Mouse (Mus musculus) activated CD4-positive, CD25-positive, alpha-beta regulatory T cell, adult 4 months (primary cell): Measurements from ENCODE around the gene Fitm1. TPM values are rescaled to one million over a fixed set of nuclear protein-coding genes. Genes with fewer than 3 reads are reported as not detected.

Experiments used
- ATAC-seq: one replicate; pipeline ENCODE4 v1.8.0; 2017
- polyA plus RNA-seq, 2 experiments: library from polyadenylated mRNA; unstranded; fragments of 100-300 nt; shearing (Covaris generic); gene quantifications; one replicate each; pipeline ENCODE4 v1.2.1; 2017

Fitm1 gene
- polyA plus RNA-seq, 2 experiments from 2014 or later: not detected

GRCm38 (mm10) chr14:55570588-55570987 is 4.8 kb upstream of the Fitm1 start:
- ATAC-seq: no peak

DNA sequence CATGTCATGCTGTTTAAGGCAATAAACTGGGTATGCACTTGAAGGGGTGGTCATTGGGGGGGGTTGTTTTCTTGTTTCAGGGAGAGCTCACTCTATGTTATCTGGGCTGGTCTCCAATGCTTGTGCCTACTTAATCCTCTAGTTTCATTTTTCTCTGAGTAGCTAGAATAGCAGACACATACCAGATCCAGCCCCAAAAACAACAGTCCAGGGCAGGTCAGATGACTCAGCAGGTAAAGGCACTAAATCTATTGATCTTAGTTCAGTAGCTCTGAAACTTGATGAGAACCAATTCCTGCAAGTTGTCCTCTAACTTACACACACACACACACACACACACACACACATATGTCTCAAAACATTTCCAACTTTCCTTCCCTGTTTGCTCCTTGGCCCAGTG is 3.7 kb upstream of the Fitm1 start:
- no peak for ATAC-seq

DNA sequence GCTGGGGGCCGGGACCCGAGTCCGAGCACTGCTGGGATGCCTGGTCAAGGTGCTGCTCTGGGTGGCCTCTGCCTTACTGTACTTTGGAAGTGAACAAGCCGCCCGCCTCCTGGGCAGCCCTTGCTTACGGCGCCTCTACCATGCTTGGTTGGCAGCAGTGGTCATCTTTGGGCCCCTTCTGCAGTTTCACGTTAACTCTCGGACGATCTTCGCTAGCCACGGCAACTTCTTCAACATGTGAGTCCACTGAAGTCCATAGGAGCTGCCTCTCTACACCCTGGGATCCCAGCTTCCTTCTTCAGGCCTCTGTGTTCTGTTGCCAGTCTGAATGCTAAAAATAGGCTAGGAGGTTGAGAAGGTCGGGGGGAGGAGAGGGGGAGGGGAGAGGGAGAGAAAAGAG is 294 bp downstream of the Fitm1 start:
- no peak for ATAC-seq

- no peak for ATAC-seq
Measured at GRCm38 (mm10) chr14:55576376-55576775, 959 bp downstream of the Fitm1 start.

DNA sequence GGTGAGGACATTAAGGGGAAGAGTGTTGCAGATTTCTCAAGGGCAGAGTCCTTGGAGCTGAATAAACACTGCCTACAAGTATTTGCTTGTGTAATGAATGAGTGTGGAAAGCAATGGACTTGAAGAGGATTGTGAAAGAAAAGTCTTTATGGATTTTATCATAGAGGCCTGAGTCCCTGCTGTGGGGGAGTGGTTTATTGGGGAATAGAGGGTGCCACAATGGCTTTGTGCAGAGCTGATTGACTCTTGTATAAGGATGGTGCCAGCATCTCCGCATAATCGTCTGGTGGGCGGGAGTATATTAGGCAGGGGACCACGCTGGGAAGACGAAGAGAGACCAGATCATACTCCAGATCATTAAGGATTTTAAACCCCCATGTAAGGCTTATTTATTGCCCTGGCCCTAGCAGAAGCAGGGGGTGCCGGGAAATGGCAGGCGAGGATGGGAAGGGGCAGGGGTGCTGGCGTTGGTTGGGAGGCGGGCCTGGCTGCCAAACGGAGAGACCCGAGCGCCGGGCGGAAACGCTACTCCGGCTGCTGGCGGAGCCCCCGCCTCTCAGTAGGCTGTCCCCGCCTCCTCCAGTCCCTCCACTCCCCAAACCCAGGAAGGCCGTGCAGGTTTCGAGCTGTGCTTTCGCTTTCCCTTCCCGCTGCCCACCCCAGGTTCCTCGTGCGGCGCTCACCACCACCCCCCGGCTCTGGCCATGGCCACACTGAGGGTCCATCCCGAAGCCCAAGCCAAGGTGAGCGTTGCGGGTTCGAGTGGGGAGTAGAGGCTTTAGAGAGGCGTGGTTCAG is 2.7 kb downstream of the Fitm1 start, which contains the start of gene Psme1:
Gene Psme1, plus strand, starts transcription at position 253 of the 797 bp plus-strand sequence.
- peak; percentile 95 for ATAC-seq

DNA sequence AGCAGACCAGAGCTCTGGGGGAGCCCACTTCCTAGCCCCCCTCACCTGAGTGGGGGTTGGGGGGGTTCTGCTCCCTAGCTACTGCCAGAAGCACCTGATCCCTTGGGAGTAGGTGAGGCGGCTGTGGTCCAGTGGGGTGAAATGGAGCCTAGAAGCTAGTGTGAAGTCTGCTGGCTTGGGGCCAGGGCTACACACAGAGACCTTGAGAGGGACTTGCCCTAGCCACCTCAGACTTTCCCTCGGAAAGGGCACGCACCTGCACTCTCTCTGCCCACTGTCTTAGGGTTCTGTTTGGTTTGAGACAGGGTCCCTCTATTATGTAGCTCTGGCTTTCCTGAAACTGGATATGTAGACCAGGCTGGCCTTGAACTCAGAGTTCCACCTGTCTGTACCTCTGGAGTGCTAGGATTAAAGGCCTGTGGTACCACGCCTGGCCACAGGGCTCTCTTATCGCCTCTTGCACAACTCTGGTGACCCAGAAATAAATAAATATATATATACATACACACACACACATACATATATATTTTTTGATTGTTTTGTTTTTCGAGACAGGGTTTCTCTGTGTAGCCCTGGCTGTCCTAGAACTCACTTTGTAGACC is 3.4 kb downstream of the Fitm1 start:
- ATAC-seq: peak; percentile 53

DNA sequence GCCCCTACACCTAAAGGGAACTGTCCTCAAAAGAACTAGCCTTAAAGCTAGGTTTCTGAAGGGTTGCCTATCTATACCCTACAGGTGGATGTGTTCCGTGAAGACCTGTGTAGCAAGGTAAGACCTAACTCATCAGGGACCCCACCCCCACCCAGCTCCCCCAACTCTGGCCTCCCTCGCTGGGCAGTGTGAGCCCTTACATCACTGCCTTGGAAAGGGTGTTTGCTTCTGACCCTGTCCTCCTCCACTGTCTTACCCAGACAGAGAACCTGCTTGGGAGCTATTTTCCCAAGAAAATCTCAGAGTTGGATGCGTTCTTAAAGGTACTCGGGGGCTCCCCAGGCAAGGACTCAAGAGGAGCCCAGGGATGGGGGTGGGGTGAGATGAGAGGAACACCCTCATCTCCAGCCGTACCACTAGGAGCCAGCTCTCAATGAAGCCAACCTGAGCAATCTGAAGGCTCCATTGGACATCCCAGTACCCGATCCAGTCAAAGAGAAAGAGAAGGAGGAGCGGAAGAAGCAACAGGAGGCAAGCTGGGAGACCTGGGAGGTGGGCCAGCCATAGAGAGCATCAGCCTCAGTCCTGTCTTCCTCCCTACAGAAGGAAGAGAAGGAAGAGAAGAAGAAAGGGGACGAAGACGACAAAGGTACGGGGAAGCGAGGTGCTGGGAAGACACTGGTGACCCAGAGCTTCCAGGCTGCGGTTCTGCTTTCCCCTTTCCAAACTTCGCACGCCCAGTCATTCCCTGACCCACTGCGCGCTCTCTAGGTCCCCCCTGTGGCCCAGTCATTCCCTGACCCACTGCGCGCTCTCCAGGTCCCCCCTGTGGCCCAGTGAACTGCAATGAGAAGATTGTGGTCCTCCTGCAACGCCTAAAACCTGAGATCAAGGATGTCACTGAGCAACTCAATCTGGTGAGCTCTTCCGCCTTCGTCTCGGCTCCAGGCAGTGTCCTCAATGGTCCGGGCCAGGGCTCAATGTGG is 4.4 kb downstream of the Fitm1 start:
- no peak for ATAC-seq

DNA sequence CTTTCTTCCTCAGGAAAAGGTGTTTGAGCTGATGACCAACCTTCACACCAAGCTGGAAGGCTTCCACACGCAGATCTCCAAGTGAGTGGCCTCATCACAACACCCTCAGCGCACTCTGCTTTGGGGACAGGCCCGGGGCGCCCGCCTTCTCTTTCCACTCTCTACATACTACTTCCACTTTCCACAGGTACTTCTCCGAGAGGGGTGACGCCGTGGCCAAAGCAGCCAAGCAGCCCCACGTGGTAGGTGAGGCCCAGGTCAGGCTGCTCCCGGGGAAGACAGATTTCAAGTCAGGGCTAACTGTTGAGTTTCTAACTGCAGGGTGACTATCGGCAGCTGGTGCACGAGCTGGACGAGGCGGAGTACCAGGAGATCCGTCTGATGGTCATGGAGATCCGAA is 5.3 kb downstream of the Fitm1 start:
- ATAC-seq: no peak

DNA sequence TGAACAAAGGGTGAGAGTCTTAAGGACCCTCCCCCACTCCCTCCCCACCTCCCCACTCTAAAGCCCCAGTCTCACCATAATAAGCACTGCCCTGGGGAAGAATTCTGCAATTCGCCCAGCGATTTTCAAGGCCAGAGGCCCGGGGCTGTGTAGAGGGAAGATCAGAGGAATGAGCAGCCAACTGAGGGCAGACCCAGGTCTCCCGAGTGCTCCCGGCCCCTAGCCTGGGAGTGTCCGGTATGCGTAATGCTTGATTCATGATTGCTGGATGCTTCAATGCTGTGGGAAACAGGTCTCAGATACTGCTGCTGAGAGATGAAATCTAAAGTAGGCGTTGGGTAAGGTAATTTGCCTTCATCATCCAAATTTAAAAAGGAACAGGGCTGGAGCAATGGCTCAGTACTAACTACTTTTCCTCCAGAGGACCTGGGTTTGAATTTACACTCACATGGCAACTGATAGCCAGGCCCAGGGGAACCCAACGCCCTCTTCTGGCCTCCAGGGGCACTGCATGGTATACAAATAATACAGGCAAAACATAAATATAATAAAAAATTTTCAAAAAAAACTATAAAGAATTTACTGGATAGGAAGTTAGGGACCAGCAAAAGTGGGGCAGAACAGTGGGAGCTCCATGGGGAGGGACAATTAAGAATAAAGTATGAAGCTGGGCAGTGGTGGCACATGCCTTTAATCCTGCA is 6.7 kb downstream of the Fitm1 start:
- no peak for ATAC-seq

- ATAC-seq: no peak
Measured at GRCm38 (mm10) chr14:55584303-55584701, 8.9 kb downstream of the Fitm1 start.

GRCm38 (mm10) chr14:55584702-55585565 is 9.5 kb downstream of the Fitm1 start, which contains the start of gene Emc9:
Emc9 (minus strand) TSS chr14:55585302.
- peak; percentile 78 for ATAC-seq

DNA sequence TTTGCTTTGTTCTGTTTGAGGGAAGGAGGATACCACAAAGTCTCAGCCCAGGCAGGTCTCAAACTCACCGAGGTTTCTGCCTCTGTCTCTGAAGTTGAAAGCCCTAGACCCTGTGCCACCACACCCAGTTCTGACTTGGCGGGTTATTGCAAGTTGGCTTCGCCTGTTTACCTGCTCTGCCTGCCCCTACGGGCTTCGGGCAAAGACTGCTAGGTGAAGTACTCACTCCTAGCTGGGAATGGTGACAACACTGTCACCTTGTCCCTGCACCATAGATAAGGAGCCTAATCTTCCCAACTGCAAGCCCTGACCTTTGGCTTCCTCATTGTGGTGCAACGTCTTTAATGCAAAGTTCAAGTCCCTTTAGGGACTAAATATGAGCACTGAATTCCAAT is 10.1 kb downstream of the Fitm1 start:
- ATAC-seq: peak; percentile 26

DNA sequence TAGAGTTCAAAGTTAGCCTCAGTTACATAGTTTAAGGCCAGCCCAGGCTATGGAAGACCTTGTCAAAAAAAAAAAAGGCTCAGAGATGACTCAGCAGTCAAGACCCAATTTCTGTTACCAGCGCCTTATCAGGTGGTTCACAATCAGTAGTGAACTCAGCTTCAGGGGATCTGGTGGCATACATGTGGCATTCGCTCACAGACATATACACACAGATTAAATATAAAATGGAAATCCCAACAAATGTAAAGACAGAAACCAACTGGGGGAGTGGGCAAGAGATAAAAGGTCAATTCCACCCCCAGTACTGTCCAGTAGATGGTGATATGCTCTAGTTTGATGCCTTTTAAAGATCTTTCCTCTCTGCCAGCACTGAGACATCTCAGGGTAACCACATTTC is 10.7 kb downstream of the Fitm1 start:
- ATAC-seq: no peak

DNA sequence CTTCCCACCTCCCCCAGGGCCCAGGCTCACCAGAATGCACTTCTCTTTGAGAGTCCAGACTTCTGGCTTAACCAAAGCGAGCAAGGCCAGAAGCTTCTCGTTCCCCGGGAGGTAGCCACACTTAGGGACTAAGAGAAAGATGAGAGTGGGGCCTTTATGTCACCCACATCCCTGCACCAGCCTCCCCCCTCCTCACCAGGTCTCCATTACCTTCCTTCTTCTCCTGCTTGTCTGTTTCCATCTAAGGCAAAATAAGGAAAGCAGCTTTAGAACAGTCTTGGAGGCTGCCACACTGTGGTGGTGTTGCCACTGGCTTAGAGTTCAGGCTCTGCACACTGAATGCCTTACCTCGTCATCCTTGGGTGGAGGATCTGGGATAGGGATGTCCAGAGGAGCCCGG is 13.9 kb downstream of the Fitm1 start:
- ATAC-seq: no peak

GRCm38 (mm10) chr14:55589771-55590448 is 14.5 kb downstream of the Fitm1 start:
- ATAC-seq: peak; percentile 36

- ATAC-seq: peak; percentile 55
Measured at GRCm38 (mm10) chr14:55590748-55591330, 15.4 kb downstream of the Fitm1 start, which contains the start of gene Psme2. Psme2 (minus strand) TSS chr14:55591113.

DNA sequence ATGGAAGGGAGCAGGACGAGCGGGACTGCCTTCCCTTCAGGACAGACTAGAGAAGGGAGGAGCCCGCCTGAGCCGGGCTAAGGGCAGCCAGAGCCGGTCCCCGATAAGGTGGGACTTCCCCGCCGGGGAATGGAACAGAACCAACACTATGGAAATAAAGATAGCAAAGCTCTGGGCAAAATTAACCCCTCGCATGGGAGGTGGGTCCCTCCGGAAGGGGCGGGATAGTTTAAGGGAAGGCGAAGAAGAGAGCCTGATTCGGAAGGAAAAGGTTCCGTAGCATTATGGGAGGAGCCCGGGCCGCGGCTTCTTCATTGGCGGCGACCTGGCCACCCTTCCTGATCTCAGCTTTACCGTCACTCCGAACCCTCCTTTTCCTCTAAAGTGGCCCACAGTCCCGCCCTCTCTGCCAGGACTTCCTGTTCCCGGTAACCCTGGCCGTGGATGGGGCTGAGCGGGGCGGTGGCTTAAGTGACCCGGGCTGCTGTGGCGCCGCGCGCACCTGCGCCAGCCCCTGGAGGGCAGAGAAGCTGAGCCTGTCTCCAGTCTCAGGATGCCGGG is 16.0 kb downstream of the Fitm1 start, which contains the start of gene Rnf31:
Gene Rnf31, plus strand, starts transcription at position 378 of the 561 bp plus-strand sequence.
- peak; percentile 70 for ATAC-seq

GRCm38 (mm10) chr14:55592226-55592625 is 16.8 kb downstream of the Fitm1 start:
- ATAC-seq: no peak

GRCm38 (mm10) chr14:55596036-55596690 is 20.7 kb downstream of the Fitm1 start:
- no peak for ATAC-seq
